Mouse (Mus musculus) lung, postnatal 36 days (tissue): ENCODE data around the gene Runx3.
A peak's percentile ranks its signal among the peaks of the same experiment; 100 is the strongest.
"Not testable (repeated sequence)": the region's sequence is repeated elsewhere in the genome, so short reads cannot be mapped to it uniquely, and the experiment has no call there.

ENCODE experiments used
- DNase-seq: peaks from one replicate; pipeline ENCODE4 v3.0.0; 2022; ENCODE audit warnings: mixed read lengths

Gene Runx3

DNA sequence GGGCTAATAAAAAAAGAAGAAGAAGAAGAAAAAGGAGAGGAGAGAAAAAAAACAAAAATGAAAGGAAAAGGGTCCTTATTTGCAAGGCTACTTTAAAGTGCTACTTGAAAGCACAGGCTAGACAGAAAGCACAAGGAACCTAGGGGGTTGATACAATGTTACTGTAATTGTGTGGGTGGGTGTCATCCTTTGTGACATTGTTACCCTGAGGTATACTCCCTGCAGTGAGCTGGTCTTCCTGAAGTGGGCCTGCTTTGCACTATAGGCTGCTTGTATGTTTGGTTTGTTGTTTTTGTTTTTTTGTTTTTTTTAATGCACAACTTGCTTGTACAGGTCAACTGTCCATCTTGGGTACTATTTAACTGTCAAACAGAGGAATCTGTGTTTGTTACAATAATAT, 57.1 kb downstream of the Runx3 start:
- DNase-seq = no peak

GRCm38 (mm10) chr4:135179077-135179481, 58.6 kb downstream of the Runx3 start:
- peak; percentile 54 for DNase-seq

DNA sequence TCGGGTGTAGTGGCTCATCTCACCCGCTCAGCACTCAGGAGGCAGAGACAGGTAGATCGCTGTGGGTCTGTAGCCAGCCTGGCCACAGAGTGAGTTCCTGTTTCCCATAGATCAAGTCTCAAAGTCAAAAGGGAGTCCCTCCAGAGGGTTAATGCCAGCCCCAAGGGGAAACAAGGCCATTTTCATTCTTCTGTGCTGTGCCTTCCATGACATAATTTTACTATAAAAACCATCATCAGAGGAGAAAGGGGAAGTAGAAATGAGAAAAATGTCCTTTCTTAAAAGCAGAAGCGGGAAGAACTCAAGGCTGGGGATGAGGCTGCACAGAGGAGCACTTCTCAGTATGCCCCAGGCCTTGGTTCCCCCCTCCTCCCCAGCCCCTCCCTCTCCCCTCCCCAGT, 61.4 kb downstream of the Runx3 start:
- no peak for DNase-seq

DNA sequence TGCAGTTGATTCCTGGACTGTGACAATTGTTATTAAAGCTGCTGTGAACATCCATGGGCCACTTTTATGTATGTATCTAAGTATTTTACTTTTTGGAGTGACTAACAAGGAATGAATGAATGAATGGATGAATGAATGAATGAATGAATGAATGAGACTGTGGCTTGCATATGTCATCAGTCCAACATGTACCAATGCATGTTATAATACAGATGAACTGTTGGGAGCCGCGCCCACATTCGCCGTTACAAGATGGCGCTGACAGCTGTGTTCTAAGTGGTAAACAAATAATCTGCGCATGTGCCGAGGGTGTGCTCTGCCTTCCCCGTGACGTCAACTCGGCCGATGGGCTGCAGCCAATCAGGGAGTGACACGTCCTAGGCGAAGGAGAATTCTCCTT, 63.8 kb downstream of the Runx3 start:
- DNase-seq = not testable (repeated sequence)

- no peak for DNase-seq
Measured at GRCm38 (mm10) chr4:135189452-135190008, 69.1 kb downstream of the Runx3 start.

DNA sequence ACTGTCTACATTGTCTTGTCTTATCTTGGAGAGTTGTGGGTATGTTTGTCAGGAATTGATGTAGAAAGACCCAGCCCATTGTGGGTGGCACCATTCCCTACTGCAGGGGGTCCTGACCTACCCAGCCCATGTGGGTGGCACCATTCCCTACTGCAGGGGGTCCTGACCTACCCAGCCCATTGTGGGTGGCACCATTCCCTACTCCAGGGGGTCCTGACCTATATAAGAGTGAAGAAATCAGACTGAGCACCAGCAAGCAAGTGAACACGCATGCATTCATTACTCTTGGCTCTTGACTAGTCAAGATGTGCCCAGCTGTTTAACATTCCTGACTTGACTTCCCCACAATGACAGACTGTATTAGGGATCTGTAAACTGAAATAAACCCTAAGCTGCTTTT, 69.9 kb downstream of the Runx3 start:
- DNase-seq = no peak

DNA sequence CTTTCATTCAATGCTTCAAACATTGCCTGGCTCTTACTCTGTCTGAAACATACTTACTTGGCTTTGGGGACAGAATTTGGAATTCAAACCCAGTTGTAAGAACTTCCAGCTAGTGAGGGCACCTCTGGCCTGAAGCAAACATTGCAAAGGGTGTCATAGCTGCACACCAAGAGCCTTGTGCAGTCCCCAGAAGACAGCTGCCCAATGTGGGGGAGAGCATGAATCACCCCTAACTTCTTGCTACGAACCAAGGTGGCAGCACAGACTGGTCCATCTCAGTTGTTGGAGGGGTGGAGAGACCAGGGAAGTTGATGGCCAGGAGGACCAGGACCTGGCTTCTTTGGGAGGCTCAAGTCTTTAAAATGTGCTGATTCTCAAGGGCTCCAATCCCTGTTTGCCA, 70.7 kb downstream of the Runx3 start:
- DNase-seq = no peak

DNA sequence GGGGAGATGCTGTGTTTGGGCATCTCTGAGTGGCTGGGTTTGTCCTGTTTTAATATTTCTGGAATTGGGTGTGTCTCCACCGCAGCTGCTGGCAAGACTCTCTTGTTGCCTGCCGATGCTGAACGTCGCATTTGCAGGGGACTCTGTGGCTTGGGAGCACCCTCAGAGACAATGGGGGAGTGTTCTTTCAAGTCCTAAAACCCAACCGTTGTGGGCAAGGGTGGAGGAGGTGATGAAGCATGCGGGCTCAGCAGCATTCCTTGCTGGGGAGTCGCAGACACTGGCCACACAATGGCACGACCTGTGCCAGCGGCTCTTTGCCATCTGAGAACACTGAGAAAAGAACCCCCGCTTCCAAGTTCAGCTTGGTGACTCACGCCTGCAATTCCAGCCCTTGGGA, 71.2 kb downstream of the Runx3 start:
- no peak for DNase-seq

GRCm38 (mm10) chr4:135192841-135193240, 72.4 kb downstream of the Runx3 start:
- DNase-seq = no peak

- no peak for DNase-seq
Measured at GRCm38 (mm10) chr4:135197857-135198256, 77.4 kb downstream of the Runx3 start.

DNA sequence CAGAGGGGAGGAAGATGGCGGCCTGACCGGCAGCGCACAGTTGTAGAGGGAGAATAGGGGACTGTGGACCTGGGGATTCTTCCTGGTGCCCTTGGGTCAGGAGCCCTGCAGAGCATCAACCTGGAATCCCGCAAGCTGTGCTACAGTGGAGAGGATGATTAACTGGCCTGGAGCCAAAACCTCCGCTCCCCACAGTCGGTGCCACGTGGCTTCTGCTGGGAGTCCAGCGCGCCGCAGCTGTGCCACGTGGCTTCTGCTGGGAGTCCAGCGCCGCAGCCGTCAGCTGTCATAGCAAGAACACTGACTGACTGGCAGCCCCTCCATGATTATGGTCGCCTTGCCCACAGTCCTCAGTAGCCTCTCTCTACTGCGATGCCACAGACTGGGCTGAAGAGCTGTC, 81.3 kb downstream of the Runx3 start:
- no peak for DNase-seq

DNA sequence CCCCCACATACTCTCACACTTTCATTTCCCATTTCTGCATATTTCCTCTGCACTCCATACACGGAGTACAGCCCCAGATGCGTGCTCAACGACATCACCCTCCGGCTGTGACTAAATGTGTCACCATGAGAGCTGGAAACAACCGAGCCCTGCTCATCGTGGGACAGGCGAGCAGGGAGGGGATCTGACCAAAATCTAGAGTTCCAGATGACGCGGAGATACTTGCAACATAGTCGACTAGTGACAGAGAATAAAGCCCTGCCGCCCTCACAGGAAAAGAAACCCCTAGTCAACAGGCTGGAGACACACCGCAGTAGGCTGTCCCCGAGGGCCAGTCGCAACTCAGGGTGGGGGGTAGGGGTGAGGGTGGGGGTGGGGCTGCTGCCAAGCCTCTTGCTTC, 82.8 kb downstream of the Runx3 start:
- peak; percentile 67 for DNase-seq

DNA sequence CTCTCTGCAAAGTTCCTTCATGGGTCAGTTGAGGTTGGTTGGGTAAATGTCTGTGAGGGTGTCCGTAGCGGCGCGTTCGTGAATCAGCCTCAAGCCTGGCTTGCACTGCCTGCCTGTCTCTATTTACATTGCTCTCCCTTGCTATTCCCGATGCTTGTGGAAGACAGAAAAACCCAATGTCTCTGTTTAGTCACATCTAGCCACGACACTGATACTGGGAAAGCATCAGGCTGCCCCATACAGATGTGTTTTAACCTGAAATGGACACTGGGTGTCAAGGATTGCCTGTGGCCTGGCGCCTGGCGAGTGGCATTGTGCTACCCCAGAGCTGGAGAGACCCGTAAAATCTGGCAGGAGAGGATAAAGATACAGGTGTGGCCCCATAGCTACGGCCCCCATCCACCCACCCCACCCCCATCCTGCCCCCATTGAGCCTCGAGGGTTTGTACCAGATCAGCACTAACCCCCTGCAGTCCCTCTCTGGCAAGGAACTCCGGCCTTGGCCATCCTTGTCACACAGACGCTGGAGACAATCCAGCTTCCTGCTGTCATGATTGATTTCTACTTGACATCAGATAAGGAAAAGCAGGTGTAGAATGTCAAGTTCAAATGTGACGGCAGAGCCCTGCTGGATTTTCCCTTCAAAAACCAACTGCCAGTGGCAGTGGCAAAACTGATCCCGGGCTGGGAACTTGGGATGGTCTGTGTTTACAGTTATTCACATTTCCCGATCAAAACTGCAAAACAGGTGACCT, 83.5 kb downstream of the Runx3 start:
- no peak for DNase-seq

GRCm38 (mm10) chr4:135204666-135205065, 84.2 kb downstream of the Runx3 start:
- DNase-seq = no peak

DNA sequence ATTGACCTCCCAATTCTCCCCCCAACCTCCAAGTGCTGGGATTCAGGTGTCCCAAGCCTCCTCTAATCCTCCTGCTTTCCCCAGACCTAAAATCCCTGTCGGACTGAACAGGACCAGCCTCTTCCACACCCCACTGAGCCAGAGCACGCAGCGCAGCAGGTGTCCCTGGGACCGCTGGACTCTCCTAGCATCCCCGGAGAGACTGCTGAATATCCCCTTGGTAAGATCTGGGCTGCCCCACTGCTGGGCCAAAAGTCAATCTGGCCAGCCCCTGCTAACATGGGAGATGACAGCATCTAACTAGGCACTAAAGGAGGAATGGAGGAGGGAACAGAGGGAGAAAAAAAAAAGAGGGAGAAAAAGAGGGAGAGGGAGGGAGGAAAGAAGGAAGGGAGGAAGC, 84.8 kb downstream of the Runx3 start:
- no peak for DNase-seq

- peak; percentile 94 for DNase-seq
Measured at GRCm38 (mm10) chr4:135205711-135206600, 85.5 kb downstream of the Runx3 start.

DNA sequence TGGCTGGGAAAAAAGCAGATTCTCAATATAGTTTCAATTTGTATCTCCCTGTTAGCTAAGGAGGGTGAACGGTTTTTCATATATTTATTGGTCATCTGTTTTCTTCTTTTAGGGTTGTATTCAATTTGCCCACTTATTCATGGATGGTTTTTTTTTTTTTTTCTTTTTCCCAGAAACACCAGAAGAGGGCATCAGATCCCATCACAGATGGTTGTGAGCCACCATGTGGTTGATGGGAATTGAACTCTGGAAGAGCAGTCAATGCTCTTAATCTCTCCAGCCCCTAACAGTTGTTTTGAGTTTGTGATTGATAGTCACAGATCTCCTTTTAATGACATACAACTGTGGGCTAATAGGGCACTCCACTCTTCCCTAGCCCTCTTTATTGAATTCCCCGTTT, 89.4 kb downstream of the Runx3 start:
- no peak for DNase-seq

DNA sequence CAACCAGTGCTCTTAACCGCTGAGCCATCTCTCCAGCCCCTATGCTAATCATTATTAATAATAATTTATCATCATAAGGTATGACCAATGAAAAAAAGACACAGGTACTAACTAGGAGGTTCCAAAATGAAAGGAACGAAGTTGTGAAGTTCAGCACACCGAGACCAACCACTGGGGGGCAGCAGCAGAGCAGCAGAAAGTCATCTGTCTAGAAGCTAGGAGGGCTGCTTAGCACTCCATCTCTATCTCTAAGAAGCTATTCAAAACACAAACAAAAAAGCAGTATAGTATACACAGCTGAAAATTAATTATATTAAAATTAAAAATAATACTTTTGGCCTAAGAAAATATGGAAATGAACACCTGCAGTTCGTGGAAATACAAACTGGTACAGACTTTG, 99.2 kb downstream of the Runx3 start:
- DNase-seq = peak; percentile 92

DNA sequence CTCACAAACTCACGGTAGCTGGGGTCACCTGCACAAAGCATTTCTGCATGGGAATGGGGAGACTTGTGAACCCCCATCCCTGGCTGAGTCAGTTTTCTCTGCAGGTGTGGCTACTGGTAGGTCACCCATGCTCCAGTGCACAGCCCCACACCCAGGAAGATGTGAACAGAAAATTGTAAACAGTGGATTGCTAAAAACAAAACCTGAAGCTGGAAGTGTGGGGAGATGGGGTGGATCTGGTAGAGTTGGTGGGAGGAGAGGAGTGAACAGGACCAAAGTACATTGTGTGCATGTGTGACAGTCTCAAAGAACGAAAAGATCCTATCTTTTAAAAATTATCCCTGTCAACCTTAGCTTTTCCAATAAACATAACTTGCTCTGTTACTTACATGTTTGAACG, 100.2 kb downstream of the Runx3 start:
- DNase-seq = no peak

DNA sequence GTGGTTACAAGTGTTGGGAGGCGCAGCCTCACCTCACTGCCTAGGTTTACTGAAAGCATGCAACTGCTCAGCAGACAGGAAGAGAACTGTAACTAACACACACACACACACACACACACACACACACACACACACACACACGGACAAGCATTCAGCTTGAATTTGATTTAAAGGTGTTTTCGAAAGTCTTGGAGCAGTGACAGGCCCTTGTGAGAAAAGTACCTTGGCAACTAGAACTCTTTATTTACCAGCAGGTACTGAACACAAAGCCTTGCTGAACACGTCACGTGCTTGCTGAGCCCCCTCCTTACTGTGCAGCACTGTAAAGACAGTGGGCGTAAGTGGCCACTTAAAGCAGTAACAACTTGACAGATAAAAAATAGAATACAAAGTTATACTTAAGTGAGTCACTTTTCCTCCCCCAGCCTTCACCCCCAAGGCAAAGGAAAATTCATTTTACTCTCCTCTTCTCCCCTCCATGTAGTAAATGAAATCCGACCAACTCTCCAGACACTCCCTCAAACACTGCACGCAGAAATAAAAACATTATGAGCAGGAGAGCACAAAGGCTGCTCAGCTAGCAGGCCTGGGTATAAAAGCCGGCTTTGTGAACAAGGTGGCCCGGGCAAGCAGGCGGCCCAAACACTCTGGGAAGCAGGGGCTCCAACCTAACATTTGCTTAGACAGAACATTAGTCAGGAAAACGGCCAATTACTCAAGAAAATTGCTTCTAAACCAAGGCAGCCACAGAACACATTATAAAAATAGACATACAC, 101.4 kb downstream of the Runx3 start:
- peak; percentile 83 for DNase-seq

DNA sequence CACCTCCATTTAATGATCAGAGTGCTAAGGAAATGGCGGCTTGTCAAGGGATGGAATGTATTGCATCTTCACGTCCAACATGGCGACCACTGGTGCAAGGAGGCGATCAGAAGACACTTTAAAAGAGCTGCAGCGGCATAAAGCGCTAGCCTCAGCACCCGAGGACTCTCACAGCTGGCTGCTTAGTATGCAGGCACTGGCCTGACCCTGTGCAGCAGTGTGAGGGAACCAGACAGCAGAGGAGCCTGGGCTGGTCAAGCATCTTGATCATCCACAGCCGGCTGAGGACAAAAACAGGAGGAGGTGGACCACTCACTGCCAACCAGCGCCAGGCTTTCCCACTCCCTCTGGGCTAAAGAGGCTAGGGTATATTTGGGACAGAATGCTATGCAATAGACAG, 103.4 kb downstream of the Runx3 start:
- no peak for DNase-seq

DNA sequence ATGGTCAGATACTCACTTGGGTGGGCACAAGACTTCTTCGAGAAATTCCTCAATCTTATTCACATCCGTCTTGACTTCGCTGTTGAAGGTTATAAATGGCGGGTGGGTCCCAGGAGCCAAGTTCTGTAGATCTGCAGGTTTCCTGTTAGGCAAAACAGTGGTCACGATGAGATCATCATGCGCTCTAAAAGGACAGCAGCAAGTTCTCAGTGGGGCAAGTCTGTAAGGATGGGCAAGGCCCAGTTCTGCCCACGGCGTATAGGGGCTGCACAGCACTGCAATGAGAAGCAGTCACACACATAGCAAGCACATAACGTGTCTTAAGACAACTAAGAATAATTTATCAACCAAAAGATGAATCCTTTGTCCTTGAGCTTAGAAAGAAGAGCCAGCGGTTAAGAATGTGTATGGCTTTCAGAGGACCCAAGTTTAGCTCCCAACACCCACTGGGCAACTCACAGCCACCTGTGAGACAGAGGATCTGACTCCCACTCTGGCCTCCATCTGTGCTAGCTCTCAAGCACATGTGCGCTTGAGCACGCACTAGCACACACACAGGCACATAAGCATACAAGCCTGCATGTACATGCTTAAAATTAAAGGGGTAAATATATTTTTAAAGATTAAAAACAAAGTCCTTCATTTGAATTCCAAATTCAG, 105.7 kb downstream of the Runx3 start:
- peak; percentile 56 for DNase-seq
